Mouse (Mus musculus): Measurements from ENCODE around the gene Slco2a1. TPM values are rescaled to one million over a fixed set of nuclear protein-coding genes. Genes with fewer than 3 reads are reported as not detected.
"Not testable (repeated sequence)": the region's sequence is repeated elsewhere in the genome, so short reads cannot be mapped to it uniquely, and the experiment has no call there.

The Slco2a1 gene
- polyA plus RNA-seq, 1 experiment from 2014 or later, result 1.5 TPM

DNA sequence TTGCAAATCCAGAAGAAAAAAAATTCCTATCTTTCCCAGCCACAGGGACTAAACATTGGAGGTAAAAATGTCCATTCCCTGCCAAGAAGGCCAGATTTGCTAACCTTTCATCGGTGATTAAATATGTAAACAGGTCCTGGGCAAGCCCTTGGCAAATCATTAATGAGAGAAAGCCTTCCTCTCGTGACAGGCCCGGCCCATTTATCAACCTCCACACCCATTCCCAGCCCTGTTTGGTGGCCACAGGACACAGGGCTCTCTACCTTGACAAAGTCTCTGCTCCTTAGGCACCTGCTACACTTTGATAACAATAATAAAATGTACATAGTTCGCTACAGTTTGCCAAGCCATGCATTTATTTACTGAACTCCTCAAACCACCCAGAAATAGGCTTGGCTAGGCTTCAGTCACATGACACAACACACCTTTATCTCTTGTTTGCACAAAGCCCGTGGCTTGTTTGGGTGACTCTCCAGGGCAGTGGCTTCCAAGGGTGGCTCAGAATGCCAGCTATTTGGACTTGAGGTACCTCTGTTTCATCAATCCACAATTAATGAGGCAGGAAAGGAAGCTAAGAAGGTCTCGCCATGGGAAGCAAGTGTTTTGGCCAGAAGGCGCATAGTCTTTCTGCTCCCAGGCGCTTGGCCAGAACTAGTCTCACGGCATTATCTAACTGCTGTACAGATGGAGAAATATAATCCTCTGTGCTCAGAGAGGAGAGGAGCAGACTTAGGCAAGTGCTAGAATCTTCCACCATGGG lies 101.8 kb downstream of the Slco2a1 start:
- WGBS, result 87% methylated on average over 9 of the region's 9 CpGs
- no peaks in the 10 kb centered on the region for H3K36me3 ChIP-seq (ENCODE audit: control insufficient read depth, insufficient read depth, low read length)
- ATAC-seq (ENCODE audit: low FRiP score, low TSS enrichment) (no peak), DNase-seq (no peak)
- no peak overlapping the region for H3K9ac ChIP-seq (replicated peaks; ENCODE audit: low read length)
- no peak overlapping the region for H3K27ac ChIP-seq (replicated peaks; ENCODE audit: low read depth, low read length)
- H3K9me3 ChIP-seq (ENCODE audit: control insufficient read depth, low read length), result no peaks in the 10 kb centered on the region
- no peaks in the 10 kb centered on the region for H3K27me3 ChIP-seq (ENCODE audit: control insufficient read depth, insufficient read depth, low read length)
- no peak overlapping the region for H3K4me2 ChIP-seq (ENCODE audit: low read length)
- no peak overlapping the region for H3K4me3 ChIP-seq (replicated peaks; ENCODE audit: low read depth, low read length)
- no peaks in the 10 kb centered on the region for H3K4me1 ChIP-seq (ENCODE audit: control insufficient read depth, insufficient read depth, low read length)

DNA sequence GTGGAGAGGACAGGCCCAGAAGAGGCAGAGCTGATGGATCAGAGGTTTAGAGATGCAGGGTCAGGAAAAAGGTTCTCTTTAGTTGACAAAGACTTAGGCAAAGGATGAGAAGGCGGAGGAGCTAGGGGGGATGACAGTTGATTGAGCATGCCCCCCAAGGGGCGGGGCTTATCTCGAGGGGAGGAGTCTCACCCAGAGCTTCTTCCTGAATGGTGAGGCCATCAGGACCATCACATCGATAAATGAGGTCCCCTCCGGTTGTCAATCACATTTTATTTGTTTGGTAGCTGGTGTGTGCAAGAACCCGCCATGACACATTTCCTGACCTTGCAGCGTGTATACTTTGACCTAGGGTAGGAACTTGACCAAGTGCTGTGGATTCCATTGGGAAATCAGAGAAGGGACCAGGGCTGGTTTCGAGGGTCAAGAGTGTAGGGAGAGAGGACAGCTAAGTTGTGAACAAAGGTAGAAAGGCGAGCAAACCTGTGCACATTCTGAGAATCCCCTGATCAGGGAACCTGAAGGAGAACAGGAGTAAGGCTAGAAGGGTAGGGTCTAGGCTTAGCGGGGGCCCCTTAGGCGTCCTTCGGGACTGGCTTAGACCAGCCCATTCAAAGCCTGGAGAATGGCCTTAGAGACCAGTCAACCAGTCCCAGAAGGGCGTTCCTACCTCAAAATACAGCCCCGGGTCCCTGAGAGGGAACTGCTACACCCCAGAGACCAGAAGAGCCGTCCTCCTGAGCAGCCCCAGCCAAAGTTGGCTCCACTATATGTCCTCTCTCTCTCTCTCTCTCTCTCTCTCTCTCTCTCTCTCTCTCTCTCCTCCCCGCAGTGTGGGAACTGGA lies 102.7 kb downstream of the Slco2a1 start:
- no peak for DNase-seq
- ATAC-seq (ENCODE audit: low FRiP score, low TSS enrichment), result no peak
- WGBS, result 81% methylated on average over 16 of the region's 16 CpGs

DNA sequence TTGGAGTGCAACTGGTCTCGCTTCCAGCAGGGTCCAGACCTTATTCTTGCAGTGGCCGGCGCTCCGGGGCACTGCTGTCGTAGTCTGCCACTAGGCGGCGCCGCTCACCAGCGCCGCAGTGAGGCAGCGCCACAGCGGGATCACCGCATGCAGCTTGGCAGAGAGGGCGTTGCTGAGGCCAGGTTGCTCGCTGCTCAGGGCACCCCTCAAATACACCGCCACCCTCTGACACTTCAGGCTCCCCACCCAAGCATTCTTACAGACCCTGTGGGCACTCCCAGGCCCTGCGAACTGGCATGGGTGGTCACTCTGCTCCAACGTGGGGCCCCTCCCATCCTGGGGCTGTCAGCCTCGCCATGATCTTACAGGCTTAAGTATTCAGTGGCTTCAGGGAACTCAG lies 103.7 kb downstream of the Slco2a1 start:
- H3K9ac ChIP-seq (replicated peaks; ENCODE audit: low read length), result peak overlapping the region; percentile 64
- no peaks in the 10 kb centered on the region for H3K9me3 ChIP-seq (ENCODE audit: control insufficient read depth, low read length)
- H3K27ac ChIP-seq (replicated peaks; ENCODE audit: low read depth, low read length), result no peak overlapping the region
- WGBS, result under 1% methylated on average over 19 of the region's 19 CpGs
- no peaks in the 10 kb centered on the region for H3K27me3 ChIP-seq (ENCODE audit: control insufficient read depth, insufficient read depth, low read length)
- DNase-seq, result peak; percentile 94
- peak; percentile 85 for ATAC-seq (ENCODE audit: low FRiP score, low TSS enrichment)
- H3K36me3 ChIP-seq (ENCODE audit: control insufficient read depth, insufficient read depth, low read length), result no peaks in the 10 kb centered on the region
- peak overlapping the region; percentile 43 for H3K4me3 ChIP-seq (replicated peaks; ENCODE audit: low read depth, low read length)
- peak overlapping the region; percentile 91 for H3K4me2 ChIP-seq (ENCODE audit: low read length)
- no peaks in the 10 kb centered on the region for H3K4me1 ChIP-seq (ENCODE audit: control insufficient read depth, insufficient read depth, low read length)

More for the DNA sequence above, 102.7 kb downstream of the Slco2a1 start:
- H3K4me3 ChIP-seq (replicated peaks; ENCODE audit: low read depth, low read length), result no peak overlapping the region
- H3K4me1 ChIP-seq (ENCODE audit: control insufficient read depth, insufficient read depth, low read length), result no peaks in the 10 kb centered on the region
- no peak overlapping the region for H3K4me2 ChIP-seq (ENCODE audit: low read length)
- no peaks in the 10 kb centered on the region for H3K9me3 ChIP-seq (ENCODE audit: control insufficient read depth, low read length)
- no peak overlapping the region for H3K9ac ChIP-seq (replicated peaks; ENCODE audit: low read length)
- H3K27me3 ChIP-seq (ENCODE audit: control insufficient read depth, insufficient read depth, low read length), result no peaks in the 10 kb centered on the region
- H3K36me3 ChIP-seq (ENCODE audit: control insufficient read depth, insufficient read depth, low read length), result no peaks in the 10 kb centered on the region
- H3K27ac ChIP-seq (replicated peaks; ENCODE audit: low read depth, low read length), result no peak overlapping the region

DNA sequence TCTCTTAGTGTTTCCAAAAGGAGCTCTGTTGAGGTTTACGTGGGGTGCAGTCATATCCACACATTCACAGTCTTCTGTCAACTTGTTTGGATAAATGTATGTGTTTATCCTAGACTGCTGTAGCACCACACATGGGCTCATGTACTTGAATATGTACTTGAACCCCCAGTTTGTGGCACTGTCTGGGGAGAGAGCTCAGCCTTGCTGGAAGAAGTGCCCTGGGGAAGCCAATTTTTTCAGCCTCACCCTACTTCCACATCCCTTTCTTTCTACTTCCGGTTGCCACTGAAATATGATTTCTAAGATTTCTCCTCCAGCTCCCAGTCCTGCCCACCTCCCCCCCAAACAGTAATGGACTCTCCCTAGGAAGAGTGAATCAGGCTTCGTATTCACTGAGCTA lies 105.2 kb downstream of the Slco2a1 start:
- Histone ChIP-seq H3K36me3 (ENCODE audit: control insufficient read depth, insufficient read depth, low read length) (no peaks in the 10 kb centered on the region), H3K4me1 (ENCODE audit: control insufficient read depth, insufficient read depth, low read length) (no peaks in the 10 kb centered on the region), H3K27me3 (ENCODE audit: control insufficient read depth, insufficient read depth, low read length) (no peaks in the 10 kb centered on the region), H3K4me3 (replicated peaks; ENCODE audit: low read depth, low read length) (no peak overlapping the region), H3K9ac (replicated peaks; ENCODE audit: low read length) (no peak overlapping the region), H3K27ac (replicated peaks; ENCODE audit: low read depth, low read length) (no peak overlapping the region), H3K9me3 (ENCODE audit: control insufficient read depth, low read length) (no peaks in the 10 kb centered on the region), H3K4me2 (ENCODE audit: low read length) (no peak overlapping the region)
- no peak for ATAC-seq (ENCODE audit: low FRiP score, low TSS enrichment)
- DNase-seq, result no peak
- WGBS, result 96% methylated on average over 3 of the region's 3 CpGs

GRCm38 (mm10) chr9:103108341-103108798 lies 119.9 kb downstream of the Slco2a1 start:
- peak overlapping the region; percentile 35 for H3K4me3 ChIP-seq (replicated peaks; ENCODE audit: low read depth, low read length)
- ATAC-seq (ENCODE audit: low FRiP score, low TSS enrichment), result peak; percentile 44; the same call in 1 of the 2 replicates

GRCm38 (mm10) chr9:103108943-103109670 lies 120.6 kb downstream of the Slco2a1 start:
- Histone ChIP-seq H3K4me2 (ENCODE audit: low read length) (peak overlapping the region; percentile 64), H3K9me3 (ENCODE audit: control insufficient read depth, low read length) (no peaks in the 10 kb centered on the region), H3K4me3 (replicated peaks; ENCODE audit: low read depth, low read length) (peak overlapping the region; percentile 36), H3K36me3 (ENCODE audit: control insufficient read depth, insufficient read depth, low read length) (no peaks in the 10 kb centered on the region), H3K27ac (replicated peaks; ENCODE audit: low read depth, low read length) (0 out of 2 replicates have a peak overlapping the region, but pooled peaks have one; percentile 26), H3K9ac (replicated peaks; ENCODE audit: low read length) (peak overlapping the region; percentile 47; the same call in 1 of the 2 replicates), H3K4me1 (ENCODE audit: control insufficient read depth, insufficient read depth, low read length) (peaks cover 33% of the 10 kb centered on the region), H3K27me3 (ENCODE audit: control insufficient read depth, insufficient read depth, low read length) (no peaks in the 10 kb centered on the region)
- 40% methylated on average over 18 of the region's 18 CpGs for WGBS
- DNase-seq, result peak; percentile 39
- no peak for ATAC-seq (ENCODE audit: low FRiP score, low TSS enrichment)

More at GRCm38 (mm10) chr9:103108341-103108798, 119.9 kb downstream of the Slco2a1 start:
- 9% methylated on average over 8 of the region's 14 CpGs for WGBS
- DNase-seq, result peak; percentile 69
- H3K9ac ChIP-seq (replicated peaks; ENCODE audit: low read length); H3K36me3 ChIP-seq (ENCODE audit: control insufficient read depth, insufficient read depth, low read length); H3K27me3 ChIP-seq (ENCODE audit: control insufficient read depth, insufficient read depth, low read length); H3K9me3 ChIP-seq (ENCODE audit: control insufficient read depth, low read length): not testable (repeated sequence)
- peak overlapping the region; percentile 49 for H3K4me2 ChIP-seq (ENCODE audit: low read length)
- peaks cover 26% of the 10 kb centered on the region for H3K4me1 ChIP-seq (ENCODE audit: control insufficient read depth, insufficient read depth, low read length)
- H3K27ac ChIP-seq (replicated peaks; ENCODE audit: low read depth, low read length), result peak overlapping the region; percentile 63

GRCm38 (mm10) chr9:103109911-103110310 lies 121.4 kb downstream of the Slco2a1 start:
- H3K9ac ChIP-seq (replicated peaks; ENCODE audit: low read length), result no peak overlapping the region
- H3K4me1 ChIP-seq (ENCODE audit: control insufficient read depth, insufficient read depth, low read length), result peaks cover 37% of the 10 kb centered on the region
- no peak overlapping the region for H3K4me3 ChIP-seq (replicated peaks; ENCODE audit: low read depth, low read length)
- 76% methylated on average over 2 of the region's 2 CpGs for WGBS
- DNase-seq (no peak), ATAC-seq (ENCODE audit: low FRiP score, low TSS enrichment) (no peak)
- H3K9me3 ChIP-seq (ENCODE audit: control insufficient read depth, low read length), result no peaks in the 10 kb centered on the region
- H3K4me2 ChIP-seq (ENCODE audit: low read length), result no peak overlapping the region
- no peaks in the 10 kb centered on the region for H3K27me3 ChIP-seq (ENCODE audit: control insufficient read depth, insufficient read depth, low read length)
- H3K27ac ChIP-seq (replicated peaks; ENCODE audit: low read depth, low read length), result no peak overlapping the region
- no peaks in the 10 kb centered on the region for H3K36me3 ChIP-seq (ENCODE audit: control insufficient read depth, insufficient read depth, low read length)

DNA sequence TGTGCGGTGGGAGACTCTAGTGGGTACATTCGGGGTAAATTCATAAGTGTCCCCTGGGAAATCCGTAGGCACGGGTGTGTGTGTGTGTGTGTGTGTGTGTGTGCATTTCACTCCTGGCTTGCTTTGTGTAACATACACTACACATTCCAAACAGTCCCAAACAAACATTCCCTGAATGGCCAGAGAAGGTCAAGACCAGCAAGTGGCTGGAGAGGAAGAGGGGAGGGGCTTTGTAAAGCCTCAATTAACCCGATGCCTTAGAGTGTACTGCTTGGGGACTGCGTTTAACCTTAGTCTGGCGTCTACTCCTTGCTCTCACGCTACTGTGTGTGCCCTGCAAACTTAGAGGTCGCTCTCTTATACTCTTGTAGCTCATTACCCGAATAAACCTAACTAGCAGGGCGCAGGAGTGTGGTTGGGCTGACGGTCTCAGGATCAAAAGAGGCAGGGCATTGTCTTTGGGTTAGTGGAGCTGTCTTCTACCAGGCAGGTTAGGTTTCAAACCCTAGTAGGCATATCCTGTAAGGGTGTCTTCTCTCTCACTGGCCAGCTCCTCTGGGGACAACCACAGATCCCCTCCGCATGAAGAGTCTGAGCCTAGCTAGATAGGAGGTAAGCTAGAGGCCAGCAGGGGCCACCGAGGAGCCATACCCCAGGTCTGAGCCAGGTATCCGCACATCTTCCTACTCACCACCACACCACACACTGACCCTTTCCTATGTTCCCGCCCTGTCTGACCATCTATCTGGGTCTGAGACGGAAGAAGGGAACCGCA lies 122.4 kb downstream of the Slco2a1 start:
- Histone ChIP-seq H3K9ac (replicated peaks; ENCODE audit: low read length) (peak overlapping the region; percentile 95), H3K4me1 (ENCODE audit: control insufficient read depth, insufficient read depth, low read length) (peaks cover 37% of the 10 kb centered on the region), H3K36me3 (ENCODE audit: control insufficient read depth, insufficient read depth, low read length) (no peaks in the 10 kb centered on the region), H3K4me2 (ENCODE audit: low read length) (peak overlapping the region; percentile 88), H3K4me3 (replicated peaks; ENCODE audit: low read depth, low read length) (peak overlapping the region; percentile 96), H3K27me3 (ENCODE audit: control insufficient read depth, insufficient read depth, low read length) (no peaks in the 10 kb centered on the region), H3K9me3 (ENCODE audit: control insufficient read depth, low read length) (no peaks in the 10 kb centered on the region), H3K27ac (replicated peaks; ENCODE audit: low read depth, low read length) (peak overlapping the region; percentile 95)
- ATAC-seq (ENCODE audit: low FRiP score, low TSS enrichment) (peak; percentile 12; the same call in 1 of the 2 replicates), DNase-seq (no peak)
- 19% methylated on average over 18 of the region's 18 CpGs for WGBS

All from midbrain, embryonic 14.5 days (tissue).